Mouse (Mus musculus) neural tube, embryonic 13.5 days (tissue): ENCODE data around the gene Sptbn4. TPM values are rescaled to one million over a fixed set of nuclear protein-coding genes. Genes with fewer than 3 reads are reported as not detected.
A peak's percentile ranks its signal among the peaks of the same experiment; 100 is the strongest.

Source experiments
- ATAC-seq: fragments of 200-750 bp; cut with Nextera tagmentation; 2 replicates; pipeline ENCODE4 v1.8.0; 2017; ENCODE audit warnings: low read depth, mild to moderate bottlenecking, moderate TSS enrichment, moderate library complexity
- H3K27ac ChIP-seq: fragments of 300-500 bp; sonication (generic); replicated peaks from 2 replicates; pipeline ENCODE4 v1.5.1; 2015; ENCODE audit warnings: moderate library complexity, mild to moderate bottlenecking, inconsistent platforms
- H3K27me3 ChIP-seq: fragments of 300-500 bp; sonication (generic); 2 replicates; pipeline ENCODE4 v1.6.1; 2015; ENCODE audit warnings: mild to moderate bottlenecking, inconsistent platforms
- H3K36me3 ChIP-seq: fragments of 300-500 bp; sonication (generic); 2 replicates; pipeline ENCODE4 v1.6.1; 2015; ENCODE audit warnings: mild to moderate bottlenecking, inconsistent platforms
- H3K4me1 ChIP-seq: fragments of 300-500 bp; sonication (generic); replicated peaks from 2 replicates; pipeline ENCODE4 v1.6.1; 2015; ENCODE audit warnings: inconsistent platforms
- H3K4me2 ChIP-seq: fragments of 300-500 bp; sonication (generic); 2 replicates; pipeline ENCODE4 v1.6.1; 2015; ENCODE audit warnings: inconsistent platforms, mild to moderate bottlenecking, moderate library complexity
- H3K4me3 ChIP-seq: fragments of 300-500 bp; sonication (generic); 2 replicates; pipeline ENCODE4 v1.5.1; 2015; ENCODE audit warnings: mild to moderate bottlenecking, inconsistent platforms
- H3K9ac ChIP-seq: fragments of 300-500 bp; sonication (generic); 2 replicates; pipeline ENCODE4 v1.6.1; 2015; ENCODE audit warnings: moderate library complexity, mild to moderate bottlenecking, inconsistent platforms
- H3K9me3 ChIP-seq: fragments of 300-500 bp; sonication (generic); 2 replicates; pipeline ENCODE4 v1.6.1; 2016; ENCODE audit warnings: inconsistent platforms
- WGBS: fragments of 180-500 bp; shearing (Covaris S2); methylation state at CpG from one replicate; pipeline ENCODE4 v1.1.7; 2015; 5-methylcytosine and 5-hydroxymethylcytosine counted together
- polyA plus RNA-seq: library from polyadenylated mRNA; unstranded; fragments of >200 nt; fragmentation: Nextera tagmentation; extraction: Ambion mirVana; gene quantifications from 2 replicates; pipeline ENCODE4 v1.2.1, GENCODE M21; 2015

Gene Sptbn4
- polyA plus RNA-seq, 1 experiment from 2014 or later, result 2.8 TPM

DNA sequence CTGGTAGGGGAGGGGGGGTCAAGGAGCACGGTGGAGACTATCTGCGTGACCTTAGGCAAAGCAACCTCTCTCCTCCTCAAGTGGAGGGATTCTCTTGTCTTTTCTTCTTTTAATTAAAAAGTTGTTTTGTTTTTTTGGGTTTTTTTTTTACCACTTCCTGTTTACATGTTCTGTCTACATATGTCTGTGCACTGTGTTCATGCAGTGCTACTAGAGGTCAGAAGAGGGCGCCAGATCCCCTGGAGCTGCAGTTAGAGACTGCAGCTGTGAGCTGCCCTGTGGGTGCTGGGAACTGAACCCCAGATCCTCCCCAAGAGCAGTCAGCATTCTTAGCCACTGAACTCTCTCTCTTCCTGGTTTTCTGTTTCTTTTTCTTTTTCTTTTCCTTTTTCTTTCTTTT lies 28.4 kb downstream of the Sptbn4 start:
- 72% methylated on average over 3 of the region's 3 CpGs for WGBS
- Histone ChIP-seq H3K4me3 (no peak overlapping the region), H3K9me3 (no peaks in the 10 kb centered on the region), H3K4me1 (no peaks in the 10 kb centered on the region), H3K9ac (no peak overlapping the region), H3K4me2 (no peak overlapping the region), H3K36me3 (peaks cover 19% of the 10 kb centered on the region), H3K27me3 (peaks cover 8% of the 10 kb centered on the region), H3K27ac (no peak overlapping the region)
- no peak for ATAC-seq

DNA sequence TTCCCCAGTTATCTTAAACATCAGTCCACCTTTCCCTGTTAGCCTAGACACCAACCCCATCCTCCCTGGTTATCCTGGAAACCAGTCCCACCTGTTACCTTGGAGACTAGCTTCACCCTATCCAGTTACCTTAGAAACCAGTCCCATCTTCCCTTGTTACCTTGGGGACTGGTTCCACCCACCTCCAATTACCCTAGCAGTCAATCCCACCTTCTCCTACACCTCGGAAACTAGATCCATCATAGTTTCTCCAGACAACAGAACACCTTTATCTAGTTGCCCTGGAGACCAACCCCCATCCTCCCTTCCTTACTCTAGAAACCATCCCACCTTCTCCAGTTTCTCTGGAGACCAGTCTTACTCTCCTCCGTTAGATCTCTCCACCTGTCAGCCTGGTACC lies 30.3 kb downstream of the Sptbn4 start:
- H3K4me1 ChIP-seq, result no peaks in the 10 kb centered on the region
- H3K27me3 ChIP-seq, result peaks cover 15% of the 10 kb centered on the region
- peaks cover 8% of the 10 kb centered on the region; the same call in 1 of the 2 replicates for H3K36me3 ChIP-seq
- H3K27ac ChIP-seq, result no peak overlapping the region
- no peak overlapping the region for H3K9ac ChIP-seq
- no peak overlapping the region for H3K4me3 ChIP-seq
- no peak overlapping the region for H3K4me2 ChIP-seq
- WGBS, result 74% methylated on average over 2 of the region's 2 CpGs
- H3K9me3 ChIP-seq, result 0 out of 2 replicates have a peak, but pooled peaks cover 4% of the 10 kb centered on the region
- ATAC-seq, result no peak

DNA sequence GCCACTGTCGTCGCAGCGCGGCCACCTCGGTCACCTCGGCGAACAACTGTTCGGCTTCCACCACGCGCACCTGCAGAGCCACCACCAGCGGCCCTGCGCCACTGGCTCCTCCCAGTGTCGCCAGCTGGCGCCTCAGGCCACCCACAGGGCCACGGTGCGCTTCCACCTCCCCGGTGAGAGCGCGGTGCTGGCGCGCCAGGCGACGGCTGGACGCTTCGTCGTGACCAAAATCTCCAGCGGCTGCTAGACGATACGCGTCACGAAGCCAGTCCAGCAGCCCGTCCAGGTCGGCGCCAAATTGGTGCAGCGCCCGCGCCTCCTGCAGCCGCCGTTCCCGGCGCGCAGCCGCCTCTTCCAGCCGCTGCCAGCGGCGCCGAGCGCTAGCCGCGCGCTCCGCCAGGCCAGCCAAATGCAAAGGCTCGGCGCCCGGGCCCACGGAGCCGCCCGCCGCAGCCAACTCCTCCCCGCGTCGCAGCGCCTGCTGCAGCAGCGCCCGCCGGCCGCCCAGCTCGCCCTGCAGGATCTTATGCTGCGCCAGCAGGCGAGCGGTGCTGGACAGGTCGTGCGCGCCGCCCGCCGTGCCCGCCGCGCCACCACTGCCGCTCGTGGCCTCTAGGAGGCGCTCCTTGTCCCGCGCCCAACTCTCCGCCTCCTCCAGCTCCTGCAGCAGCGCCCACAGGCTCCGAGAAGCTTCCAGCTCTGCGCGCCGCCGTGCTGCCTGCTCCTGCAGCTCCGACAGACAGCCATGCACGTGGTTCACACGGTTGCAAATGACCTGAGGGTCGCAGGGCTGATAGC lies 38.9 kb downstream of the Sptbn4 start:
- peaks cover 15% of the 10 kb centered on the region for H3K4me1 ChIP-seq
- 0 out of 2 replicates have a peak, but pooled peaks cover 7% of the 10 kb centered on the region for H3K9me3 ChIP-seq
- peak; percentile 62 for ATAC-seq
- peak overlapping the region; percentile 67 for H3K4me2 ChIP-seq
- H3K9ac ChIP-seq, result peak overlapping the region; percentile 60
- peak overlapping the region; percentile 43 for H3K4me3 ChIP-seq
- no peak overlapping the region for H3K27ac ChIP-seq
- H3K36me3 ChIP-seq, result peaks cover 9% of the 10 kb centered on the region; the same call in 1 of the 2 replicates
- under 1% methylated on average over 95 of the region's 96 CpGs for WGBS
- H3K27me3 ChIP-seq, result peaks cover 85% of the 10 kb centered on the region

DNA sequence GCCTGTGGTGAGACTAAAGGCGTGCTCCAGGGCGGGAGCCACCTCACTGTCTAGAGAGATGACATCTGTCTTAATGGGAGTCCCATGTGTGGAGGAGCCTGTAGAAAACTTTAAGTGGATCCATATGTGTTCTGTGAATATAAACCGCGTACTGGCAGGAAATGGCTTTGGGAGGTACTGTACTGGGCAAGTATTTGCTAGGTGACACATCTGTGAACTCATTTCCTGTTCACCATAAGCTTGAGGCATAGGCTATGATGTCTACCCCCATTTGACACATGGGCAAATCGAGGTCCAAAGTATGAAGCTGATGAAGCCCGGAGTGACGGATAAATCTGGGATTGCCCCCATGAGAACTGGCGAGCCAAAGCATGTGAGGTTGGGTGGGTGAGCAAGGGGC lies 39.7 kb downstream of the Sptbn4 start:
- Histone ChIP-seq H3K9ac (no peak overlapping the region), H3K27ac (no peak overlapping the region), H3K36me3 (peaks cover 9% of the 10 kb centered on the region; the same call in 1 of the 2 replicates), H3K4me2 (peak overlapping the region; percentile 67), H3K9me3 (0 out of 2 replicates have a peak, but pooled peaks cover 11% of the 10 kb centered on the region), H3K27me3 (peaks cover 91% of the 10 kb centered on the region), H3K4me1 (peaks cover 15% of the 10 kb centered on the region), H3K4me3 (no peak overlapping the region; the same call in 1 of the 2 replicates)
- ATAC-seq, result no peak
- 62% methylated on average over 8 of the region's 8 CpGs for WGBS

DNA sequence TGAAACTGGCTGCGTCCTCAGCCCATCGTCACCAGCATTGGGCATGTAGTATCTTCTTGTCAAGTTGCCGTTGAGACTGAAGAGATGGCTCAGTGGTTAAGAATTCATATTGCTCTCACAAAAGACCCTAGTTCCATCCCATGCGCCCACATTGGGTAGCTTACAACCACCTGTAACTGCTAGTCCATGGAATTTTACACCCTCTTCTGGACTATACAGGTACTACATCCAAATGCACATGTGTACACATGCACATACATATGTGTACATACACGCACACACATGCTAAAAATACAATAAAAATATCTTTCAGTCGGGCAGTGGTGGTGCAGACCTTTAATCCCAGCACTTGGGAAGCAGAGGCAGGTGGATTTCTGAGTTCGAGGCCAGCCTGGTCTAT lies 41.0 kb downstream of the Sptbn4 start:
- Histone ChIP-seq H3K27ac (no peak overlapping the region), H3K36me3 (0 out of 2 replicates have a peak, but pooled peaks cover 2% of the 10 kb centered on the region), H3K4me3 (no peak overlapping the region), H3K4me2 (no peak overlapping the region), H3K4me1 (peaks cover 15% of the 10 kb centered on the region), H3K9me3 (0 out of 2 replicates have a peak, but pooled peaks cover 4% of the 10 kb centered on the region), H3K9ac (no peak overlapping the region), H3K27me3 (peaks cover 96% of the 10 kb centered on the region)
- no peak for ATAC-seq
- WGBS, result 78% methylated on average over 7 of the region's 7 CpGs

DNA sequence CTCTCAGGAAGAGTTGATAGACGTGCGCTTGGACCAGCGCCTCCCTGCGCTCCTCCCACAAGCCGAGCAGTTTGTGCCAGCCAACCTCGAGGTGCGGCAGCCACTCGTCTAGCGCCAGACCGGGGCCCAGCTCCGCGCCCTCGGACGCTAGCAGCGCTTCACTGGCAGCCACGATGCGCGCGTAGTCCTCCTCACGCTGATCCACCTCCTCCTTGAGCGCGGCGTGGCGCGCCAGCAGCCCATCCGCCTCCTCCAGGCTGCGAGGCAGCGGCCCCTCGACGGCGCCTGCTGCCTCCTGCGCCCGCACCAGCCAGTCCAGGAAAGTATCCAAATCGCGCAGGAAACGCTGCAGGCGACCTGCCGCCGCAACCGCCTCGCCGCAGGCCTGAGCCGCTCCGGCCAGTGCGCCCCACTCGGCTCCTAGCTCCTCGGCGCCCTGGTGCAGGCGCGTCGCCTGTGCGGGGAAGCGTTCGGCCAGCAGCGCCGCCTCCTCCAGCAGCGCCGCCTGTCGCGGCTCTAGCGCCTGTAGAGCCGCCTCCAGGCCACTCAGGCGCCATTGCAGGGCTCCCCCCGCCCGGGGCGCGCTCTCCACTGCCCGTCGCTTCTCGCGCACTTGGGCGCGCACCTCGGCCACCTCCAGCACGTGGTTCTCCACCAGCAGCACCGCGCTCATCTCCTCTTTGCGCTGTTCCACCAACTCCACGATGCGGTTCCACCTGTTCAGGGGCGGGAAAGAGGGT lies 43.1 kb downstream of the Sptbn4 start:
- peak overlapping the region; percentile 5; the same call in 1 of the 2 replicates for H3K4me3 ChIP-seq
- no peak for ATAC-seq

DNA sequence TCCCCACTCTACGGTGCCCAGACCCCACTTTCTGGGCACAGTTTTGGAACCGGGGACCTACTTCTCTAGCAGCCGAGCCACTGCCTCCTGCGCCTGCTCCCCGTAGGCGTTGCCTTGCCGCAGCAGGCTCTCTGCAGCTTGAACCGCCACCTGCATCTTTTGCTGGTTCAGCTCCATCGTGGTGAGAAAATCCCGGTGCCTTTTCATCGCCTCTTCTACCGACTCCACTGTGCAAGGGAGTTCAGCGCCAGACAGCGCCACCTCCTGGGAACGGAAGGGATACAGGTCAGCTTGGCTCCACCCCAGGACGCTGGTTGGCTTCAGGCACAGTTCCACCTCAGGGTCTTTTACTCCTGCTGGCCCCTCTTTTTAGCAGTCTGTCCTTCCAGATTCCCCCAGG lies 44.8 kb downstream of the Sptbn4 start:
- ATAC-seq, result no peak

More for the DNA sequence above, 43.1 kb downstream of the Sptbn4 start:
- peaks cover 15% of the 10 kb centered on the region for H3K4me1 ChIP-seq
- H3K27ac ChIP-seq, result no peak overlapping the region
- H3K9ac ChIP-seq, result no peak overlapping the region
- H3K4me2 ChIP-seq, result peak overlapping the region; percentile 25; the same call in 1 of the 2 replicates
- 0 out of 2 replicates have a peak, but pooled peaks cover 4% of the 10 kb centered on the region for H3K9me3 ChIP-seq
- 0 out of 2 replicates have a peak, but pooled peaks cover 2% of the 10 kb centered on the region for H3K36me3 ChIP-seq
- 7% methylated on average over 75 of the region's 81 CpGs for WGBS
- peaks cover 97% of the 10 kb centered on the region for H3K27me3 ChIP-seq

DNA sequence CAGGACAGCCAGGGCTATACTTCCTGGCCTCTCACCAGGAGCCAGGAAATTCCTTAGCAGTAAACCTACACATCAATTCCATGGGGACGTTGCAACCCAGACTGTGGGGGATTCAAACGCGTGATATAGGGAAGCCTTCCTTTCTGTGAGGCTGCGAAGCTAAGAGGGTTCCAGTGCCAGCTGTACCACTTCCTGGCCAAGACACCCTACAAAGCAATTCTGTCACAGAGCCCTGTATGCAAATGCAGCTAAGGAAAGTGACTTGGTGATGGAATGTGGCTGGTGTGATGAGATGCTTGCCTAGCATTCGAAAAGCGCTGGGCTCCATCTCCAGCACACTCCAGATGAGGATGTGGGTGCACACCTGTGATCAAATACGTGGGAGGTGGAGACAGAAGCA lies 46.9 kb downstream of the Sptbn4 start:
- ATAC-seq, result no peak
- no peaks in the 10 kb centered on the region for H3K36me3 ChIP-seq

More for the DNA sequence above, 44.8 kb downstream of the Sptbn4 start:
- 0 out of 2 replicates have a peak, but pooled peaks cover 2% of the 10 kb centered on the region for H3K36me3 ChIP-seq
- 8% methylated on average over 16 of the region's 16 CpGs for WGBS
- 0 out of 2 replicates have a peak, but pooled peaks cover 4% of the 10 kb centered on the region for H3K9me3 ChIP-seq
- no peak overlapping the region for H3K27ac ChIP-seq
- no peaks in the 10 kb centered on the region for H3K4me1 ChIP-seq
- H3K9ac ChIP-seq, result no peak overlapping the region
- H3K4me2 ChIP-seq, result no peak overlapping the region
- H3K4me3 ChIP-seq, result no peak overlapping the region
- peaks cover 97% of the 10 kb centered on the region for H3K27me3 ChIP-seq

DNA sequence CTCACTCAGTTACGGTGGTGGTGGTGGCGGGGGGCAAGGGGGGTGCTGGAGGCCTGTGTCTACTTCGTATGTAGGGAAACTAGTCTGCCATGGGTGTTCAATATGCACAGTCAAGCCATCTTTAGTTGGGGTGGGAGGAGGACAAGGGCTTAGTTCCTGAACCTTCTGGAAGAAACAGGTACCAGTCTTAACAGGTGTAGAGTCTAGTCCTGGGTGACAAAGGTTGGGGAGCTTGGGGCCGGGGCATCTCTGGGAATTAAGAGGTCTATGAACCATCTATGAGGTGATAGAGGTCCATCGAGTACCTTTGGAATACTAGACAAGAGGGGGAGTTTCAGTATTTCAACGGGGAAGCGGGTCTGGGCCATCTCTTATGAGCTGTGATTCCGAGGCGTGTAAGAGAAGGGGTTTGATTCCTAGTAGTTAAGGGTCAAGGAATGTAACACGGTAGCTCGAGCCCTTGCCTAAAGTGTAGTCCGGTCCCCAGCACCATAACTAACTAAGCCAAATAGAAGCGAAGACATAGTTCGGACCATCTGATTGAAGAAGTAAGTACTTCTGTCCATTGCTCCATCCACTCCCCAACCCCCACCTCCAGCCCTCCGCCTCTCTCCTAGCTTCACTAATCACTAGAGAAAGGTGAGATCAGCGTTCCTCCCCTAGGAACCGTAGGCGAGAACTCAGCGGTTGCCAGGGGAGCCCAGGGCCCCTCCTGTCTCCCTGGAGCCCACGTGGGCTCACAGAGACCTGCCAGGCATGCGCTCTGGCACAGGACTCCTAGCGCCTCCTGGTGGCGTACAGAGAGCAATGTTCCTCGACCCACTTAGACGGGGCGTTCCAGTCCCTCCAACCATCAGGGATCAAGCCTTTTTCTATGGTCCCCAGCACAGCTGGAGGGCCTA lies 50.2 kb downstream of the Sptbn4 start:
- peak overlapping the region; percentile 75 for H3K4me2 ChIP-seq
- no peaks in the 10 kb centered on the region for H3K9me3 ChIP-seq
- peaks cover 97% of the 10 kb centered on the region for H3K27me3 ChIP-seq
- peaks cover 16% of the 10 kb centered on the region for H3K4me1 ChIP-seq
- H3K4me3 ChIP-seq, result peak overlapping the region; percentile 49
- H3K27ac ChIP-seq, result no peak overlapping the region
- ATAC-seq, result peak; percentile 20; the same call in 1 of the 2 replicates
- 19% methylated on average over 26 of the region's 26 CpGs for WGBS
- H3K9ac ChIP-seq, result peak overlapping the region; percentile 68
- no peaks in the 10 kb centered on the region for H3K36me3 ChIP-seq

More for the DNA sequence above, 46.9 kb downstream of the Sptbn4 start:
- H3K4me3 ChIP-seq, result no peak overlapping the region
- no peak overlapping the region for H3K9ac ChIP-seq
- no peak overlapping the region for H3K4me2 ChIP-seq
- H3K27me3 ChIP-seq, result peaks cover 96% of the 10 kb centered on the region
- WGBS, result 72% methylated on average over 7 of the region's 7 CpGs
- no peak overlapping the region for H3K27ac ChIP-seq
- H3K9me3 ChIP-seq, result 0 out of 2 replicates have a peak, but pooled peaks cover 4% of the 10 kb centered on the region
- peaks cover 14% of the 10 kb centered on the region for H3K4me1 ChIP-seq

DNA sequence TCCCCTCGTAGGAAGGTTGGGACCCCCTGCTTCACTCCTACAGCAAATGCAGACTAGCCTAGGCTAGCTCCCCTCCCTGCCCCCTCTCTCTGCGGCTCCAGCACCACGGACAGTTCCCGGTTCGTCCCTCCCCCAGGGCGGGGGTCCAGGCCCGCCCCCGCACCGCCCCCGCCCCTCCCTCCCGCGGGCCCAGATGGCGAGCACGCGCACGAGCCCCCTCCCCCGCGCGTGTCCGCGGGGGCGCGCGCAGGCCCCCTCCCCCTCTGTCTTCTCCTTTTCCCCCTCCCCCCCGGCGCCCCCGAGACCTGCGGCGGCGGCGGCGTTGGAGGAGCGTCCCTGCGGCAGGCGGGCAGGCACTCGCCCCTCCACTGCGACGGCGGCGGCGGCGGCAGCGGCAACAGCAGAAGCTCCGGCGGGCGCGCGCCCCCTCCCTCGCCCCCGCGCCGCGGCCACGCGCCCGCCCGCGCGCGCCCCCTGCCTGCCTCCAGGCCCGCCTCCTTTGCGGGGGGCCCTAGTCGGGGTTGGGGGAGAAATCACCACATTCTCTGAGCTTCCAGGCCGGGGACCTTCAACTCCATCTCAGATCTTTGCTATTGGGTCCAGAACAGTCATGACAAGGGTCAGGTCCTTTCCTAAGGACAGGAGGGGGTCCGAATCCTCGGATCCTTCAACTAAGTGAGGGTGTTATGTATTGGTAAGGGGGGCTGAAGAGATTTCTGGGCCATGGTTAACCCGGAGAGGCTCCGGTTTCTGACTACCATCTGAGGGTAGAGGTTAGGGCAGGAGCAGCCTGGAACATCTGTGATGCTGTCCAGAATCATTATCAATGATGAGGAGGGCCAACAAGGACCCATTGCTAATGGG lies 51.1 kb downstream of the Sptbn4 start:
- H3K36me3 ChIP-seq, result peaks cover 1% of the 10 kb centered on the region; the same call in 1 of the 2 replicates
- 3% methylated on average over 23 of the region's 68 CpGs for WGBS
- peak; percentile 25; the same call in 1 of the 2 replicates for ATAC-seq
- H3K4me2 ChIP-seq, result peak overlapping the region; percentile 75
- H3K4me1 ChIP-seq, result peaks cover 16% of the 10 kb centered on the region
- H3K9ac ChIP-seq, result peak overlapping the region; percentile 68
- peak overlapping the region; percentile 49 for H3K4me3 ChIP-seq
- no peak overlapping the region for H3K27ac ChIP-seq
- H3K9me3 ChIP-seq, result no peaks in the 10 kb centered on the region
- H3K27me3 ChIP-seq, result peaks cover 97% of the 10 kb centered on the region
